ENCODE assay signal across 22 mouse cellular contexts in genomic region chr1:84860360-84861254, GRCm38 (mm10). TPM values are rescaled to one million over a fixed set of nuclear protein-coding genes. Genes with fewer than 3 reads are reported as not detected.
DNase-seq lines count a peak whose midpoint lies in the region; ATAC-seq and TF ChIP-seq lines count a peak whose summit lies in the region.
"Had no signal": no experiment of that assay in that cellular context is flagged by ENCODE, and none has a peak within 500 bp of the region (broad histone marks: within the 10 kb centered on the region; RNA-seq: fewer than 3 reads in every experiment).

No protein-coding gene starts in this region.

- H3K27me3 ChIP-seq in liver, embryonic 14.5 days (ENCODE audit: control insufficient read depth, insufficient read depth, low read length): no peaks in the 10 kb centered on the region
- H3K27me3 ChIP-seq in intestine, embryonic 15.5 days (replicated peaks): no peaks in the 10 kb centered on the region
- H3K27me3 ChIP-seq: CH12.LX; heart, embryonic 12.5 days; hindbrain, embryonic 13.5 days had no signal

- no peaks in the 10 kb centered on the region for H3K9me3 ChIP-seq in liver, embryonic 14.5 days (ENCODE audit: control insufficient read depth, low read length)
- H3K9me3 ChIP-seq in intestine, embryonic 15.5 days: no peaks in the 10 kb centered on the region
- H3K9me3 ChIP-seq: heart, embryonic 12.5 days; hindbrain, embryonic 13.5 days; limb, embryonic 10.5 days had no signal

- H3K4me3 ChIP-seq in liver, embryonic 14.5 days (ENCODE audit: insufficient read depth in 1 of 2, low read depth in 2 of 2, low read length in 2 of 2): no peak overlapping the region
- H3K4me3 ChIP-seq in intestine, embryonic 15.5 days (replicated peaks): no peak overlapping the region
- H3K4me3 ChIP-seq: erythroblast, embryonic 14.5 days; heart, embryonic 12.5 days; hindbrain, embryonic 13.5 days; left cerebral cortex, adult 2 months; limb, embryonic 10.5 days had no signal

- no peak overlapping the region for H3K9ac ChIP-seq in liver, embryonic 14.5 days (replicated peaks)
- H3K9ac ChIP-seq in intestine, embryonic 15.5 days: no peak overlapping the region
- H3K9ac ChIP-seq: heart, embryonic 12.5 days; hindbrain, embryonic 13.5 days had no signal

- ATAC-seq in liver, embryonic 14.5 days (ENCODE audit: insufficient read depth): peak; percentile 75
- ATAC-seq in intestine, embryonic 15.5 days: no peak
- ATAC-seq: forebrain, embryonic 14.5 days had no signal

- H3K27ac ChIP-seq in liver, embryonic 14.5 days: no peak overlapping the region
- H3K27ac ChIP-seq in intestine, embryonic 15.5 days: no peak overlapping the region
- H3K27ac ChIP-seq: hindbrain, embryonic 13.5 days; left cerebral cortex, adult 2 months; limb, embryonic 10.5 days had no signal

- H3K4me2 ChIP-seq in liver, embryonic 14.5 days (ENCODE audit: low read depth): peak overlapping the region; percentile 29
- H3K4me2 ChIP-seq in intestine, embryonic 15.5 days (replicated peaks): no peak overlapping the region
- H3K4me2 ChIP-seq: heart, embryonic 12.5 days; hindbrain, embryonic 13.5 days; midbrain, embryonic 11.5 days had no signal

- 49% methylated on average over 10 of the region's 10 CpGs for WGBS in liver, embryonic 14.5 days (ENCODE audit: insufficient replicate concordance)
- 68% methylated on average over 10 of the region's 10 CpGs for WGBS in intestine, embryonic 15.5 days

- TF ChIP-seq EP300 in liver, embryonic 14.5 days (IDR thresholded peaks at IDR 0.05; ENCODE audit: low read depth): no peak

- no peaks in the 10 kb centered on the region for H3K36me3 ChIP-seq in liver, embryonic 14.5 days (replicated peaks; ENCODE audit: control insufficient read depth, insufficient read depth, low read depth)
- no peaks in the 10 kb centered on the region for H3K36me3 ChIP-seq in intestine, embryonic 15.5 days
- H3K36me3 ChIP-seq: heart, embryonic 12.5 days; hindbrain, embryonic 13.5 days; limb, embryonic 10.5 days had no signal

- TF ChIP-seq CTCF in liver, embryonic 14.5 days (IDR thresholded peaks at IDR 0.05; ENCODE audit: low read depth): no peak

- peak; percentile 16 for DNase-seq in ovary, postnatal 36 days (ENCODE audit: low spot score)
- no peak for DNase-seq in ovary, postnatal 10 days (ENCODE audit: low spot score)
- peak; percentile 98 for DNase-seq in R1 (ENCODE audit: low read depth, low spot score)
- DNase-seq in liver, embryonic 14.5 days (ENCODE audit: low read depth in 3 of 3, low spot score in 3 of 3): no peak
- no peak for DNase-seq in gastrocnemius, postnatal 25 days
- DNase-seq in gastrocnemius, postnatal 10 days: no peak
- DNase-seq: cerebellum, adult 8-10 months; heart, postnatal 14 days; kidney, adult 9 months; kidney, postnatal 25 days; lung, adult 18-20 months; lung, postnatal 36 days; thymus, adult 2 months had no signal

- peaks cover 15 to 18% of the 10 kb centered on the region in 2 experiments for H3K4me1 ChIP-seq in liver, embryonic 14.5 days (replicated peaks; ENCODE audit: control insufficient read depth in 2 of 2, insufficient read depth in 2 of 2, low read length in 1 of 2)
- H3K4me1 ChIP-seq in intestine, embryonic 15.5 days (replicated peaks): no peaks in the 10 kb centered on the region
- H3K4me1 ChIP-seq: hindbrain, embryonic 13.5 days had no signal

RNA-seq across cellular contexts. Expression of gene Trip12, which starts 20.3 kb away (rescaled TPM):
- 20.5 and 27.9 TPM in 2 replicates for polyA plus RNA-seq in liver, embryonic 14.5 days (2012; rRNA removed)
- polyA plus RNA-seq in liver, embryonic 14.5 days (2014; fragmentation: Nextera tagmentation; extraction: Ambion mirVana): 30.3 and 34.5 TPM in 2 replicates
- polyA plus RNA-seq in intestine, embryonic 15.5 days (2015; fragmentation: Nextera tagmentation; extraction: Ambion mirVana): 48.9 and 54.2 TPM in 2 replicates
- 100 to 1,000 TPM; 161 to 164 TPM for total RNA-seq in gastrocnemius, postnatal 25 days (2021)
- 100 to 1,000 TPM; 198 to 241 TPM for total RNA-seq in gastrocnemius, postnatal 10 days (2021)

RNA-seq across cellular contexts. Expression of gene Fbxo36, which starts 21.0 kb away (rescaled TPM):
- 3.9 and 4.0 TPM in 2 replicates for polyA plus RNA-seq in liver, embryonic 14.5 days (2012; rRNA removed)
- polyA plus RNA-seq in liver, embryonic 14.5 days (2014; fragmentation: Nextera tagmentation; extraction: Ambion mirVana): 9.0 TPM in 2 replicates
- 12.3 and 14.9 TPM in 2 replicates for polyA plus RNA-seq in intestine, embryonic 15.5 days (2015; fragmentation: Nextera tagmentation; extraction: Ambion mirVana)
- 1 to 10 TPM; 1.5 to 1.9 TPM for total RNA-seq in gastrocnemius, postnatal 25 days (2021)
- total RNA-seq in gastrocnemius, postnatal 10 days (2021): 1 to 10 TPM; 2.1 to 2.3 TPM

Comparison
In these comparisons a context has a peak if more than half of its experiments do, and no peak if none do; other contexts are left out.
1. DNase-seq: peak in ovary, postnatal 36 days (single experiment) and R1 (single experiment); none in ovary, postnatal 10 days (single experiment), liver, embryonic 14.5 days (0 of 3), gastrocnemius, postnatal 25 days (single experiment) and gastrocnemius, postnatal 10 days (single experiment).